Mouse (Mus musculus) heart, postnatal 0 days (tissue): ENCODE measurements around the gene Slc7a5. TPM values are rescaled to one million over a fixed set of nuclear protein-coding genes. Genes with fewer than 3 reads are reported as not detected.

ENCODE experiments used
- ATAC-seq: fragments of 200-750 bp; cut with Nextera tagmentation; 2 replicates; pipeline ENCODE4 v1.8.0; 2017; ENCODE audit warnings: low read depth, moderate number of reproducible peaks, moderate library complexity; ENCODE audit not compliant: insufficient read depth
- DNase-seq: peaks from one replicate; pipeline ENCODE4 v3.0.0-alpha.2; 2016; ENCODE audit warnings: low spot score
- H3K27ac ChIP-seq: fragments of 300-500 bp; sonication (generic); 2 replicates; pipeline ENCODE4 v1.5.1; 2014; ENCODE audit warnings: low read depth, mild to moderate bottlenecking
- H3K27me3 ChIP-seq: fragments of 300-500 bp; sonication (generic); 2 replicates; pipeline ENCODE4 v1.6.1; 2014; ENCODE audit warnings: low read length, mixed read lengths; ENCODE audit not compliant: control insufficient read depth, insufficient read depth
- H3K36me3 ChIP-seq: fragments of 300-500 bp; sonication (generic); replicated peaks from 2 replicates; pipeline ENCODE4 v1.6.1; 2014; ENCODE audit warnings: low read length, mixed read lengths; ENCODE audit not compliant: control insufficient read depth, insufficient read depth
- H3K4me1 ChIP-seq: fragments of 300-500 bp; sonication (generic); 2 replicates; pipeline ENCODE4 v1.6.1; 2014; ENCODE audit warnings: antibody characterized with exemption; ENCODE audit not compliant: control insufficient read depth, insufficient read depth
- H3K4me2 ChIP-seq: fragments of 300-500 bp; sonication (generic); 2 replicates; pipeline ENCODE4 v1.6.1; 2014; ENCODE audit warnings: low read depth, mild to moderate bottlenecking, low read length, moderate library complexity
- H3K4me3 ChIP-seq: fragments of 300-500 bp; sonication (generic); 2 replicates; pipeline ENCODE4 v1.5.1; 2014; ENCODE audit warnings: low read depth, low read length
- H3K9ac ChIP-seq: fragments of 300-500 bp; sonication (generic); replicated peaks from 2 replicates; pipeline ENCODE4 v1.6.1; 2014; ENCODE audit warnings: low read depth, low read length, mixed read lengths
- H3K9me3 ChIP-seq: fragments of 300-500 bp; sonication (generic); replicated peaks from 2 replicates; pipeline ENCODE4 v1.6.1; 2016; ENCODE audit warnings: low read length; ENCODE audit not compliant: control insufficient read depth
- CTCF ChIP-seq: IDR thresholded peaks from 2 replicates; pipeline ENCODE4 v1.5.1; 2016; ENCODE audit warnings: antibody characterized with exemption, control low read depth, low read depth
- EP300 ChIP-seq: IDR thresholded peaks from 2 replicates; pipeline ENCODE4 v1.6.1; 2016; ENCODE audit warnings: antibody characterized with exemption, low read depth
- WGBS: fragments of 180-500 bp; shearing (Covaris S2); extraction: QIAGEN DNeasy Blood & Tissue Kit; methylation state at CpG from one replicate; pipeline ENCODE4 v1.1.7; 2014; 5-methylcytosine and 5-hydroxymethylcytosine counted together
- polyA plus RNA-seq: library from polyadenylated mRNA; unstranded; fragments of >200 nt; fragmentation: Nextera tagmentation; extraction: Ambion mirVana; gene quantifications from 2 replicates; pipeline ENCODE4 v1.2.1, GENCODE M21; 2015
- total RNA-seq: library from RNA; depleted of rRNA; stranded (reverse); fragments of >200 nt; gene quantifications from 2 replicates; pipeline ENCODE4 v1.2.3, GENCODE M21; 2014; ENCODE audit warnings: low replicate concordance

Gene Slc7a5
- total and polyA plus RNA-seq, 2 experiments from 2014 or later: 7.1 to 24.7 TPM

- H3K9ac ChIP-seq: no peak overlapping the region
- no peak overlapping the region for H3K4me3 ChIP-seq
- TF ChIP-seq CTCF: no peak
- no peak for TF ChIP-seq EP300
- H3K4me2 ChIP-seq: no peak overlapping the region
- ATAC-seq: no peak
- no peak for DNase-seq
- WGBS: 90% methylated on average over 6 of the region's 6 CpGs
- H3K4me1 ChIP-seq: peaks cover 13% of the 10 kb centered on the region
- H3K9me3 ChIP-seq: no peaks in the 10 kb centered on the region
- peaks cover 49% of the 10 kb centered on the region for H3K36me3 ChIP-seq
- H3K27ac ChIP-seq: no peak overlapping the region
- H3K27me3 ChIP-seq: no peaks in the 10 kb centered on the region
Observed at GRCm38 (mm10) chr8:121885433-121885832, 22.1 kb downstream of the Slc7a5 start.

DNA sequence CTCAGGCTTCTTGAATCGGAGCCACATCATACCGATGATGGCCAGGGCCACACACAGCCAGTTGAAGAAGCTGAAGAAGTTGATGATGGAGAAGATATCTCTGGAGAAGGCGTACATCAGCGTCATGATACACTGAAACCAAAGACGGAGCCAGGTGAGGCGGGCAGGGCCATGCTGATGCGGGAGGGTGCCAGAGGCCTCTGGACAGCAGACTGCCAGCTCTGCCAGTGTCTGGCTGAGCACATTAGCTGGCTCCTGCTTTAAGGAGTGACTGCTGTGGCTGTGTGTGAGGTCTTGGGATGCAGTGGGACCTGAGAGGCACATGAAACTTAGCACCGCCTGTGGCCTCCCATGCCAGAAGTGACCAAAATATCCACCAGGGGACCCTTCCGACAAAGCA is 22.5 kb downstream of the Slc7a5 start:
- no peak for ATAC-seq
- WGBS: 91% methylated on average over 9 of the region's 9 CpGs
- Histone ChIP-seq H3K4me2 (no peak overlapping the region), H3K4me3 (no peak overlapping the region), H3K27me3 (no peaks in the 10 kb centered on the region), H3K4me1 (peaks cover 14% of the 10 kb centered on the region), H3K9ac (no peak overlapping the region), H3K27ac (no peak overlapping the region), H3K36me3 (peaks cover 49% of the 10 kb centered on the region), H3K9me3 (no peaks in the 10 kb centered on the region)
- TF ChIP-seq EP300 (no peak), CTCF (no peak)
- DNase-seq: no peak

GRCm38 (mm10) chr8:121884181-121884580 is 23.3 kb downstream of the Slc7a5 start:
- peaks cover 49% of the 10 kb centered on the region for H3K36me3 ChIP-seq

GRCm38 (mm10) chr8:121881921-121882320 is 25.6 kb downstream of the Slc7a5 start:
- 85% methylated on average over 5 of the region's 5 CpGs for WGBS
- no peaks in the 10 kb centered on the region for H3K9me3 ChIP-seq
- no peak overlapping the region for H3K27ac ChIP-seq
- ATAC-seq (no peak), DNase-seq (no peak)
- no peak overlapping the region for H3K9ac ChIP-seq
- TF ChIP-seq CTCF (no peak), EP300 (no peak)
- no peak overlapping the region for H3K4me3 ChIP-seq
- no peak overlapping the region for H3K4me2 ChIP-seq
- H3K36me3 ChIP-seq: peaks cover 36% of the 10 kb centered on the region
- peaks cover 14% of the 10 kb centered on the region for H3K4me1 ChIP-seq
- H3K27me3 ChIP-seq: no peaks in the 10 kb centered on the region

More at GRCm38 (mm10) chr8:121884181-121884580, 23.3 kb downstream of the Slc7a5 start:
- ATAC-seq: no peak
- 90% methylated on average over 3 of the region's 3 CpGs for WGBS
- H3K4me2 ChIP-seq: no peak overlapping the region
- no peaks in the 10 kb centered on the region for H3K9me3 ChIP-seq
- H3K9ac ChIP-seq: no peak overlapping the region
- H3K27me3 ChIP-seq: no peaks in the 10 kb centered on the region
- DNase-seq: no peak
- H3K4me3 ChIP-seq: no peak overlapping the region
- H3K27ac ChIP-seq: no peak overlapping the region
- no peak for TF ChIP-seq EP300
- no peak for TF ChIP-seq CTCF
- peaks cover 14% of the 10 kb centered on the region for H3K4me1 ChIP-seq

DNA sequence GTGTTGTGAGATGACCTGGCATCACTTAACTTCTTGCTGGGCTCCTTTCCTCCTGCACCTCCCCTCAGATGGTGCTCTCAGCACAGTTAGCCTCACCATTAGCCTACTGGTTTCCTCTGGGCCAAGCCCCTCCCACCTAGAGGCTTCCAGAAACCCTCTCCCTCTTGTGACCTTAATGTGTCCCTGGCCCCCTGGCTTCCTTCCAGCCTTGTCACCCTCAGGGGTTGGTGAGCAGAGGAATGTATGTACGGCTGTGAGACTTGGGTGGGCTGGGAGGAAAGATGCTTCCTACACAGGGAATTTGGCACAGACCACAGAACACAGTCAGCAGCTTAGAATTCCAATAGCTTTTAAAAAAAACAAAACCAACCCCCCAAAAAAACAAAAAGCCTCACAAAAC is 26.7 kb downstream of the Slc7a5 start:
- 8% methylated on average over 1 of the region's 1 CpGs for WGBS
- no peak overlapping the region for H3K4me2 ChIP-seq
- TF ChIP-seq EP300 (no peak), CTCF (no peak)
- H3K4me3 ChIP-seq: no peak overlapping the region
- no peaks in the 10 kb centered on the region for H3K9me3 ChIP-seq
- peaks cover 18% of the 10 kb centered on the region for H3K4me1 ChIP-seq
- ATAC-seq (peak; percentile 81), DNase-seq (peak; percentile 65)
- peak overlapping the region; percentile 34; the same call in 1 of the 2 replicates for H3K27ac ChIP-seq
- H3K27me3 ChIP-seq: no peaks in the 10 kb centered on the region
- peaks cover 25% of the 10 kb centered on the region for H3K36me3 ChIP-seq
- no peak overlapping the region for H3K9ac ChIP-seq

- Histone ChIP-seq H3K4me2 (no peak overlapping the region), H3K27me3 (no peaks in the 10 kb centered on the region), H3K27ac (no peak overlapping the region), H3K4me1 (peaks cover 27% of the 10 kb centered on the region), H3K36me3 (peaks cover 14% of the 10 kb centered on the region; the same call in 1 of the 2 replicates), H3K4me3 (no peak overlapping the region), H3K9me3 (no peaks in the 10 kb centered on the region), H3K9ac (no peak overlapping the region)
- TF ChIP-seq EP300 (no peak), CTCF (no peak)
- WGBS: 85% methylated on average over 3 of the region's 3 CpGs
- no peak for DNase-seq
- ATAC-seq: no peak
Observed at GRCm38 (mm10) chr8:121879712-121880111, 27.8 kb downstream of the Slc7a5 start.
